Mouse (Mus musculus) E14TG2a.4 (cell line): Measurements from ENCODE around the gene Dcaf6.

Experiments used
- CTCF ChIP-seq: conservative IDR thresholded peaks from 2 replicates; pipeline ENCODE4 v1.5.1; 2014; ENCODE audit warnings: low read length
- NANOG ChIP-seq: IDR thresholded peaks from 2 replicates; pipeline ENCODE4 v1.6.1; 2014; ENCODE audit warnings: borderline replicate concordance, low read length, mixed read lengths
- POU5F1 ChIP-seq: IDR thresholded peaks from 2 replicates; pipeline ENCODE4 v1.6.1; 2014; ENCODE audit warnings: low read length, borderline replicate concordance

DNA sequence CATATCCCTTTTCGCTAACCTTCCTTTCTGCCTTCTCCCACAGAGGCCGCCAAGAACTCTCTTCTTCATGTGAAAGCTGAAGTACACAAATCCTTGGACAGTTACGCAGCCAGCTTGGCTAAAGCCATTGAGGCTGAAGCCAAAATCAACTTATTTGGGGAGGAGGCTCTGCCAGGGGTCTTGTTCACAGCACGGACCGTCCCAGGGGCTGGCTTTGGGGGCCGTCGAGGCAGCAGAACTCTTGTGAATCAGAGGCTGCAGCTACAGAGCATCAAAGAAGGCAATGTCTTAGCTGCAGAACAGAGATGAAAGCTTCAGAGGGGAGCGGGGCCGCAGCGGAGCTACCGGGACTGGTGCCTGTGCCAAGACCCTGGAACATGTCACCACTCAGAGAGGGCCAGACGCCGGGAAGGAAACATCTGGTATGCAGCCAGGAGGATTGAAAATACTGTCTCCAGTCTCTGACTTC, 138.8 kb downstream of the Dcaf6 start:
- TF ChIP-seq CTCF: no peak
- no peak for TF ChIP-seq NANOG
- no peak for TF ChIP-seq POU5F1
